Mouse (Mus musculus): ENCODE results near the gene Ddx1.

DNA sequence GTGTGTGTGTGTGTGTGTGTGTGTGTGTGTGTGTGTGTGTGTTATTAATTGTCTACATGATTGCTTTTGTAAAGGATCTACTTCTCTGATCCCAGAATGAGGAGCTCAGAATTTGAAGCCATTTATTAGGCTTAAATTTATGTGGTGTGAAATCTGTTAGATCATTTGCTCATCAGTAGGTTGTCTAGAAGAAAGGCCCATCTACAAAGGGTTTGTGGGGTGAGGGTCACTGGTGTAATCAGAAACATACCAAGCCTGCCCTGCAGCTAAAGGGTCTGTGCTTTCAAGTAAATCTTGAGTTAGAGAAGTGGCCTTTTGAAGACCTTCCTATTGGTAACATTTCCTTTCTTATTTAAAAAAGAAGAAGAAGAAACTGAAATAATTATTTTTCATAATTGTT is 53.5 kb downstream of the Ddx1 start:
- no peak for TF ChIP-seq USF1 (IDR thresholded peaks at IDR 0.05; ENCODE audit: low read depth)
- TF ChIP-seq TCF12 (IDR thresholded peaks at IDR 0.05; ENCODE audit: insufficient read depth, poor library complexity, severe bottlenecking): no peak
- no peak for TF ChIP-seq POLR2A (IDR thresholded peaks at IDR 0.05; ENCODE audit: insufficient read length, low read depth)
- TF ChIP-seq REST (IDR thresholded peaks at IDR 0.05; ENCODE audit: insufficient read depth, insufficient read length): no peak
- no peak for TF ChIP-seq POLR2AphosphoS2 (IDR thresholded peaks at IDR 0.05; ENCODE audit: insufficient read length, low read depth)
- no peak for TF ChIP-seq MAX (IDR thresholded peaks at IDR 0.05; ENCODE audit: low read depth)
- TF ChIP-seq E2F4 (IDR thresholded peaks at IDR 0.05; ENCODE audit: insufficient read depth): no peak
- TF ChIP-seq MYOG (IDR thresholded peaks at IDR 0.05; ENCODE audit: control insufficient read depth in 1 of 3, insufficient read depth in 1 of 3, insufficient read length in 2 of 3, low read depth in 2 of 3): no peak
- TF ChIP-seq CEBPB (IDR thresholded peaks at IDR 0.05; ENCODE audit: insufficient read depth, poor library complexity, severe bottlenecking): no peak
- no peak for TF ChIP-seq TCF3 (IDR thresholded peaks at IDR 0.05; ENCODE audit: insufficient read length, low read depth)
